Mouse (Mus musculus) limb, embryonic 11.5 days (tissue): ENCODE data around the gene Havcr2. TPM values are rescaled to one million over a fixed set of nuclear protein-coding genes. Genes with fewer than 3 reads are reported as not detected.
"Not testable (repeated sequence)": the region's sequence is repeated elsewhere in the genome, so short reads cannot be mapped to it uniquely, and the experiment has no call there.

ENCODE experiments used
- ATAC-seq: fragments of 200-750 bp; cut with Nextera tagmentation; 2 replicates; pipeline ENCODE4 v1.8.0; 2017; ENCODE audit warnings: low read depth; ENCODE audit not compliant: insufficient number of reproducible peaks, low FRiP score, low TSS enrichment
- DNase-seq: peaks from one replicate; pipeline ENCODE4 v3.0.0-alpha.2; 2015; ENCODE audit warnings: low spot score
- H3K27ac ChIP-seq: fragments of 300-500 bp; sonication (generic); replicated peaks from 2 replicates; pipeline ENCODE4 v1.5.1; 2014; ENCODE audit warnings: low read depth, mild to moderate bottlenecking, low read length
- H3K27me3 ChIP-seq: fragments of 300-500 bp; sonication (generic); 2 replicates; pipeline ENCODE4 v1.6.1; 2014; ENCODE audit warnings: mild to moderate bottlenecking, low read length, mixed read lengths; ENCODE audit not compliant: control insufficient read depth, insufficient read depth
- H3K36me3 ChIP-seq: fragments of 300-500 bp; sonication (generic); 2 replicates; pipeline ENCODE4 v1.6.1; 2014; ENCODE audit warnings: mild to moderate bottlenecking, low read length, moderate library complexity, mixed read lengths; ENCODE audit not compliant: control insufficient read depth, insufficient read depth
- H3K4me1 ChIP-seq: fragments of 300-500 bp; sonication (generic); 2 replicates; pipeline ENCODE4 v1.6.1; 2014; ENCODE audit warnings: low read length, mixed read lengths; ENCODE audit not compliant: control insufficient read depth, insufficient read depth
- H3K4me2 ChIP-seq: fragments of 300-500 bp; sonication (generic); 2 replicates; pipeline ENCODE4 v1.6.1; 2014; ENCODE audit warnings: low read depth, mild to moderate bottlenecking, moderate library complexity; ENCODE audit not compliant: severe bottlenecking
- H3K4me3 ChIP-seq: fragments of 300-500 bp; sonication (generic); 2 replicates; pipeline ENCODE4 v1.5.1; 2014; ENCODE audit warnings: low read depth, low read length
- H3K9ac ChIP-seq: fragments of 300-500 bp; sonication (generic); 2 replicates; pipeline ENCODE4 v1.6.1; 2014; ENCODE audit warnings: mild to moderate bottlenecking, low read length
- H3K9me3 ChIP-seq: fragments of 300-500 bp; sonication (generic); 2 replicates; pipeline ENCODE4 v1.6.1; 2016; ENCODE audit warnings: low read length; ENCODE audit not compliant: control insufficient read depth
- WGBS: fragments of 180-500 bp; shearing (Covaris S2); extraction: QIAGEN DNeasy Blood & Tissue Kit; methylation state at CpG from one replicate; pipeline ENCODE4 v1.1.7; 2014; 5-methylcytosine and 5-hydroxymethylcytosine counted together
- polyA plus RNA-seq: library from polyadenylated mRNA; unstranded; fragments of >200 nt; fragmentation: Nextera tagmentation; extraction: Ambion mirVana; gene quantifications from 2 replicates; pipeline ENCODE4 v1.2.1, GENCODE M21; 2014

Gene Havcr2
- polyA plus RNA-seq, 1 experiment from 2014 or later = 0.16 TPM

DNA sequence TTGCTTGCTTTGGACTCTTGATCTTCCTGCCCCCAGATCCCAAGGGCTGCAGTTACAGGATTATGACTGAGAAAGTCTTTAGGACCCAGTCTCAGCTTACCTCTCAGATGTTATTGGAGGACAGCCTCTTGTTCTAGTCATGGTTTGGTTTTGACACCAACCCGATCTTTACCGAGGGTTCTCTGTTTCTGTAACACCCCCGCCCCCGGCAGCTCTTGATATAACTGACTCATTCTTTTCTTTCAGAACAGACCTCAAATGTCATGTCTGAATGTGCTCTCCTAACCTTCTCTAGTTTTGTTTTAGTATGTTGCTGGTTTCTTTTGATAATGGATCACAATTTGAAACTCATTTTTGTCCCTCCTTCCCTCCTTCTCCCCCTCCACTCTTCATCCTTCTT is 19.5 kb downstream of the Havcr2 start:
- Histone ChIP-seq H3K4me3 (no peak overlapping the region), H3K27ac (no peak overlapping the region), H3K4me1 (no peaks in the 10 kb centered on the region), H3K27me3 (no peaks in the 10 kb centered on the region), H3K9ac (no peak overlapping the region), H3K9me3 (no peaks in the 10 kb centered on the region), H3K36me3 (no peaks in the 10 kb centered on the region), H3K4me2 (no peak overlapping the region)
- ATAC-seq (no peak), DNase-seq (no peak)
- 90% methylated on average over 4 of the region's 4 CpGs for WGBS

GRCm38 (mm10) chr11:46479311-46479710 is 24.6 kb downstream of the Havcr2 start:
- no peak for DNase-seq
- Histone ChIP-seq H3K27ac (no peak overlapping the region), H3K9me3 (no peaks in the 10 kb centered on the region), H3K27me3 (no peaks in the 10 kb centered on the region), H3K36me3 (no peaks in the 10 kb centered on the region), H3K4me2 (no peak overlapping the region), H3K4me3 (no peak overlapping the region), H3K9ac (no peak overlapping the region), H3K4me1 (no peaks in the 10 kb centered on the region)
- WGBS = 89% methylated on average over 9 of the region's 9 CpGs
- no peak for ATAC-seq

- no peak overlapping the region for H3K4me3 ChIP-seq
- no peaks in the 10 kb centered on the region for H3K4me1 ChIP-seq
- DNase-seq (no peak), ATAC-seq (no peak)
- no peaks in the 10 kb centered on the region for H3K9me3 ChIP-seq
- no peak overlapping the region for H3K27ac ChIP-seq
- no peaks in the 10 kb centered on the region for H3K36me3 ChIP-seq
- H3K4me2 ChIP-seq = no peak overlapping the region
- H3K9ac ChIP-seq = no peak overlapping the region
- 67% methylated on average over 7 of the region's 7 CpGs for WGBS
- no peaks in the 10 kb centered on the region for H3K27me3 ChIP-seq
These were observed 25.8 kb downstream of the Havcr2 start for GRCm38 (mm10) chr11:46480517-46480916.

DNA sequence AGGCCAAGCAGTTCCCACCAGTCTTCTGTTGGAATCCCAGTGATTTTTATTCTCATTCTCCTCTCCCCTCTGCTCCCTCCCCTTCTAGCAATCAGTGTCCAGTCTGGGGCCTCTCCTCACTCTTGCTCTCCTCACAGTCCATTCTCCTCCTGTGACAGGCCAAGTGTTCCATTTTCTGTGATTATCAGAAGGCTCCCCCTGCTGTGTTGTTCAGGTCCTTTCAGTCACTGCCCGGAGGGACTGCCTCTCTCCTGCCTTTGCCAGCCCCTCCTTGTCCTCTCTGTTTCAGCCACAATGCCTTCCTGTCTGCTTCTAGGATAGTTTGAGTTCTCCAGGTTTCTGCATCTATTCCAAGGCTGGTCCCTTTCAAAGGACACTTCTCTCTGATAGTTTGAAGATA is 33.5 kb downstream of the Havcr2 start:
- no peak overlapping the region for H3K4me3 ChIP-seq
- no peaks in the 10 kb centered on the region for H3K4me1 ChIP-seq
- no peak for DNase-seq
- H3K9me3 ChIP-seq = no peaks in the 10 kb centered on the region
- H3K27ac ChIP-seq = no peak overlapping the region
- WGBS = 52% methylated on average over 1 of the region's 1 CpGs
- no peaks in the 10 kb centered on the region for H3K27me3 ChIP-seq
- H3K9ac ChIP-seq = no peak overlapping the region
- H3K36me3 ChIP-seq = no peaks in the 10 kb centered on the region
- no peak overlapping the region for H3K4me2 ChIP-seq
- ATAC-seq = no peak

DNA sequence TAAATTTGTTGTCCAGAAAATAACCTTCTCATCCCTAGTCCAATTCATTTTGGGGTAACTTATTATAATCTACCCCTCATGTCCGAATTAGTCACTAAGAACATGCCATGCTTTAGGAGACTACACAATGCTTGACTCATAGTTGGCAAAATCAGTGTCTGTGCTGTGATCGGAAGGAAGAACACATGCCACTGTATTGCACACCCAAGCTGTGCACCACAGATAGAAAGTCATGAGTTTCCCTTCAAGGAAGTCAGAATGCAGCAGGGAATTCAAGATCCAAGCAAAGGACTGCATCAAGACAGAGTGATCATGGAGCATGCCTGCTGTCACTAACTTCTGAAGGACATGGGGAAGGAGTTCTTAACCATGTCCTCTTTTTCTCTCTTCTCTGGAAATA is 33.9 kb downstream of the Havcr2 start:
- Histone ChIP-seq H3K9me3 (no peaks in the 10 kb centered on the region), H3K36me3 (no peaks in the 10 kb centered on the region), H3K4me3 (no peak overlapping the region), H3K4me1 (no peaks in the 10 kb centered on the region), H3K27ac (no peak overlapping the region), H3K27me3 (no peaks in the 10 kb centered on the region), H3K9ac (no peak overlapping the region), H3K4me2 (no peak overlapping the region)
- no peak for DNase-seq
- 89% methylated on average over 2 of the region's 2 CpGs for WGBS
- ATAC-seq = no peak

GRCm38 (mm10) chr11:46507146-46507545 is 52.4 kb downstream of the Havcr2 start:
- no peaks in the 10 kb centered on the region for H3K27me3 ChIP-seq
- H3K9ac ChIP-seq = no peak overlapping the region
- no peak overlapping the region for H3K27ac ChIP-seq
- no peaks in the 10 kb centered on the region for H3K9me3 ChIP-seq
- H3K4me2 ChIP-seq = no peak overlapping the region
- no peak overlapping the region for H3K4me3 ChIP-seq
- no peaks in the 10 kb centered on the region for H3K36me3 ChIP-seq
- no peaks in the 10 kb centered on the region for H3K4me1 ChIP-seq
- no peak for DNase-seq
- ATAC-seq = no peak
- WGBS = 78% methylated on average over 3 of the region's 3 CpGs

- Histone ChIP-seq H3K4me2 (no peak overlapping the region), H3K4me3 (no peak overlapping the region), H3K4me1 (no peaks in the 10 kb centered on the region), H3K9me3 (no peaks in the 10 kb centered on the region), H3K9ac (no peak overlapping the region), H3K27me3 (no peaks in the 10 kb centered on the region), H3K36me3 (no peaks in the 10 kb centered on the region), H3K27ac (no peak overlapping the region)
- DNase-seq (no peak), ATAC-seq (no peak)
- 92% methylated on average over 5 of the region's 5 CpGs for WGBS
These were observed 55.2 kb downstream of the Havcr2 start for GRCm38 (mm10) chr11:46509900-46510299.

- H3K27me3 ChIP-seq, H3K4me1 ChIP-seq, DNase-seq, H3K4me2 ChIP-seq, H3K27ac ChIP-seq, H3K9ac ChIP-seq, H3K4me3 ChIP-seq, H3K9me3 ChIP-seq, ATAC-seq, H3K36me3 ChIP-seq: not testable (repeated sequence)
- WGBS = 87% methylated on average over 5 of the region's 5 CpGs
These were observed 66.6 kb downstream of the Havcr2 start for GRCm38 (mm10) chr11:46521341-46521740.

- H3K9ac ChIP-seq = no peak overlapping the region
- no peaks in the 10 kb centered on the region for H3K4me1 ChIP-seq
- no peak overlapping the region for H3K4me2 ChIP-seq
- no peaks in the 10 kb centered on the region for H3K9me3 ChIP-seq
- 80% methylated on average over 3 of the region's 3 CpGs for WGBS
- H3K36me3 ChIP-seq = no peaks in the 10 kb centered on the region
- ATAC-seq (no peak), DNase-seq (no peak)
- H3K27ac ChIP-seq = no peak overlapping the region
- H3K27me3 ChIP-seq = no peaks in the 10 kb centered on the region
- H3K4me3 ChIP-seq = no peak overlapping the region
These were observed 68.0 kb downstream of the Havcr2 start for GRCm38 (mm10) chr11:46522719-46523118.
